Mouse (Mus musculus): Measurements from ENCODE around the gene Degs2. TPM values are rescaled to one million over a fixed set of nuclear protein-coding genes. Genes with fewer than 3 reads are reported as not detected.

Degs2 gene
- polyA plus RNA-seq, 1 experiment from 2014 or later, result 3.4 TPM

GRCm38 (mm10) chr12:108694223-108694622 lies 7.9 kb downstream of the Degs2 start:
- no peak overlapping the region for H3K4me3 ChIP-seq
- ATAC-seq (replicated peaks), result no peak
- 93% methylated on average over 1 of the region's 1 CpGs for WGBS
- no peak overlapping the region for H3K9ac ChIP-seq
- H3K27ac ChIP-seq, result no peak overlapping the region
- no peak overlapping the region for H3K4me2 ChIP-seq
- no peaks in the 10 kb centered on the region for H3K4me1 ChIP-seq
- H3K27me3 ChIP-seq (replicated peaks), result no peaks in the 10 kb centered on the region
- H3K36me3 ChIP-seq (replicated peaks), result no peaks in the 10 kb centered on the region
- no peaks in the 10 kb centered on the region for H3K9me3 ChIP-seq

- Histone ChIP-seq H3K9ac (no peak overlapping the region), H3K27me3 (replicated peaks) (no peaks in the 10 kb centered on the region), H3K9me3 (no peaks in the 10 kb centered on the region), H3K36me3 (replicated peaks) (no peaks in the 10 kb centered on the region; the same call in 1 of the 2 replicates), H3K27ac (no peak overlapping the region), H3K4me1 (no peaks in the 10 kb centered on the region), H3K4me3 (no peak overlapping the region), H3K4me2 (no peak overlapping the region)
- WGBS, result 70% methylated on average over 2 of the region's 2 CpGs
- no peak for ATAC-seq (replicated peaks)
Measured at GRCm38 (mm10) chr12:108693592-108693991, 8.5 kb downstream of the Degs2 start.

GRCm38 (mm10) chr12:108690529-108690928 lies 11.6 kb downstream of the Degs2 start:
- Histone ChIP-seq H3K4me2 (no peak overlapping the region), H3K9ac (no peak overlapping the region), H3K4me3 (no peak overlapping the region), H3K9me3 (no peaks in the 10 kb centered on the region), H3K27ac (no peak overlapping the region), H3K36me3 (replicated peaks) (peaks cover 8% of the 10 kb centered on the region; the same call in 1 of the 2 replicates), H3K4me1 (no peaks in the 10 kb centered on the region), H3K27me3 (replicated peaks) (no peaks in the 10 kb centered on the region)
- WGBS, result 79% methylated on average over 9 of the region's 9 CpGs
- ATAC-seq (replicated peaks), result no peak

- 86% methylated on average over 9 of the region's 9 CpGs for WGBS
- ATAC-seq (replicated peaks), result no peak
- H3K36me3 ChIP-seq (replicated peaks), result peaks cover 13% of the 10 kb centered on the region
Measured at GRCm38 (mm10) chr12:108689167-108689566, 12.9 kb downstream of the Degs2 start.

GRCm38 (mm10) chr12:108686926-108687325 lies 15.2 kb downstream of the Degs2 start:
- Histone ChIP-seq H3K27me3 (replicated peaks) (no peaks in the 10 kb centered on the region), H3K9me3 (no peaks in the 10 kb centered on the region), H3K4me2 (no peak overlapping the region), H3K27ac (no peak overlapping the region), H3K4me3 (no peak overlapping the region), H3K4me1 (no peaks in the 10 kb centered on the region), H3K36me3 (replicated peaks) (peaks cover 32% of the 10 kb centered on the region), H3K9ac (no peak overlapping the region)
- 62% methylated on average over 6 of the region's 6 CpGs for WGBS
- ATAC-seq (replicated peaks), result no peak

More at GRCm38 (mm10) chr12:108689167-108689566, 12.9 kb downstream of the Degs2 start:
- Histone ChIP-seq H3K4me2 (no peak overlapping the region), H3K27me3 (replicated peaks) (no peaks in the 10 kb centered on the region), H3K9ac (no peak overlapping the region), H3K27ac (no peak overlapping the region), H3K4me1 (no peaks in the 10 kb centered on the region), H3K4me3 (no peak overlapping the region), H3K9me3 (no peaks in the 10 kb centered on the region)

- Histone ChIP-seq H3K4me2 (no peak overlapping the region), H3K36me3 (replicated peaks) (peaks cover 34% of the 10 kb centered on the region), H3K4me1 (no peaks in the 10 kb centered on the region), H3K9me3 (no peaks in the 10 kb centered on the region), H3K9ac (no peak overlapping the region), H3K27ac (no peak overlapping the region), H3K4me3 (no peak overlapping the region), H3K27me3 (replicated peaks) (no peaks in the 10 kb centered on the region)
- 80% methylated on average over 6 of the region's 6 CpGs for WGBS
- no peak for ATAC-seq (replicated peaks)
Measured at GRCm38 (mm10) chr12:108686463-108686862, 15.7 kb downstream of the Degs2 start.

- Histone ChIP-seq H3K27me3 (replicated peaks) (no peaks in the 10 kb centered on the region), H3K9ac (no peak overlapping the region), H3K4me1 (no peaks in the 10 kb centered on the region), H3K36me3 (replicated peaks) (peaks cover 43% of the 10 kb centered on the region), H3K9me3 (no peaks in the 10 kb centered on the region), H3K27ac (no peak overlapping the region), H3K4me2 (no peak overlapping the region), H3K4me3 (no peak overlapping the region)
- ATAC-seq (replicated peaks), result no peak
- 92% methylated on average over 13 of the region's 13 CpGs for WGBS
Measured at GRCm38 (mm10) chr12:108682240-108683023, 19.7 kb downstream of the Degs2 start.

GRCm38 (mm10) chr12:108680861-108681260 lies 21.3 kb downstream of the Degs2 start:
- H3K36me3 ChIP-seq (replicated peaks), result peaks cover 49% of the 10 kb centered on the region
- no peak overlapping the region for H3K4me3 ChIP-seq

GRCm38 (mm10) chr12:108678366-108678765 lies 23.7 kb downstream of the Degs2 start:
- WGBS, result 88% methylated on average over 4 of the region's 4 CpGs
- H3K4me2 ChIP-seq, result no peak overlapping the region
- H3K36me3 ChIP-seq (replicated peaks), result peaks cover 54% of the 10 kb centered on the region

More at GRCm38 (mm10) chr12:108680861-108681260, 21.3 kb downstream of the Degs2 start:
- no peak overlapping the region for H3K9ac ChIP-seq
- no peaks in the 10 kb centered on the region for H3K27me3 ChIP-seq (replicated peaks)
- WGBS, result 93% methylated on average over 8 of the region's 8 CpGs
- H3K9me3 ChIP-seq, result no peaks in the 10 kb centered on the region
- no peak overlapping the region for H3K4me2 ChIP-seq
- no peaks in the 10 kb centered on the region for H3K4me1 ChIP-seq
- ATAC-seq (replicated peaks), result no peak
- no peak overlapping the region for H3K27ac ChIP-seq

GRCm38 (mm10) chr12:108677116-108677515 lies 25.0 kb downstream of the Degs2 start:
- no peak overlapping the region for H3K4me2 ChIP-seq
- WGBS, result 96% methylated on average over 5 of the region's 5 CpGs
- no peak for ATAC-seq (replicated peaks)
- H3K27ac ChIP-seq, result no peak overlapping the region
- H3K36me3 ChIP-seq (replicated peaks), result peaks cover 42% of the 10 kb centered on the region
- no peak overlapping the region for H3K4me3 ChIP-seq
- H3K4me1 ChIP-seq, result no peaks in the 10 kb centered on the region
- no peaks in the 10 kb centered on the region for H3K27me3 ChIP-seq (replicated peaks)
- H3K9me3 ChIP-seq, result no peaks in the 10 kb centered on the region
- no peak overlapping the region for H3K9ac ChIP-seq

More at GRCm38 (mm10) chr12:108678366-108678765, 23.7 kb downstream of the Degs2 start:
- no peak for ATAC-seq (replicated peaks)
- H3K27me3 ChIP-seq (replicated peaks), result no peaks in the 10 kb centered on the region
- H3K9me3 ChIP-seq, result no peaks in the 10 kb centered on the region
- no peak overlapping the region for H3K4me3 ChIP-seq
- no peaks in the 10 kb centered on the region for H3K4me1 ChIP-seq
- H3K9ac ChIP-seq, result no peak overlapping the region
- no peak overlapping the region for H3K27ac ChIP-seq

- Histone ChIP-seq H3K27me3 (replicated peaks) (no peaks in the 10 kb centered on the region), H3K4me3 (no peak overlapping the region), H3K9me3 (no peaks in the 10 kb centered on the region), H3K4me1 (no peaks in the 10 kb centered on the region), H3K36me3 (replicated peaks) (peaks cover 38% of the 10 kb centered on the region; the same call in 1 of the 2 replicates), H3K27ac (no peak overlapping the region), H3K9ac (no peak overlapping the region), H3K4me2 (no peak overlapping the region)
- no peak for ATAC-seq (replicated peaks)
- 87% methylated on average over 8 of the region's 8 CpGs for WGBS
Measured at GRCm38 (mm10) chr12:108675614-108676401, 26.3 kb downstream of the Degs2 start.

- Histone ChIP-seq H3K4me3 (no peak overlapping the region), H3K4me1 (no peaks in the 10 kb centered on the region), H3K27ac (no peak overlapping the region), H3K27me3 (replicated peaks) (no peaks in the 10 kb centered on the region), H3K9ac (no peak overlapping the region), H3K9me3 (no peaks in the 10 kb centered on the region), H3K36me3 (replicated peaks) (peaks cover 37% of the 10 kb centered on the region; the same call in 1 of the 2 replicates), H3K4me2 (no peak overlapping the region)
- WGBS, result 94% methylated on average over 2 of the region's 2 CpGs
- no peak for ATAC-seq (replicated peaks)
Measured at GRCm38 (mm10) chr12:108674916-108675315, 27.2 kb downstream of the Degs2 start.

Data from midbrain, embryonic 15.5 days (tissue).